Mouse (Mus musculus): Measurements from ENCODE around the gene Mthfsd. TPM values are rescaled to one million over a fixed set of nuclear protein-coding genes. Genes with fewer than 3 reads are reported as not detected.

Gene Mthfsd
- total and polyA plus RNA-seq, 3 experiments = 23.1 to 36.4 (median 30.7) TPM

DNA sequence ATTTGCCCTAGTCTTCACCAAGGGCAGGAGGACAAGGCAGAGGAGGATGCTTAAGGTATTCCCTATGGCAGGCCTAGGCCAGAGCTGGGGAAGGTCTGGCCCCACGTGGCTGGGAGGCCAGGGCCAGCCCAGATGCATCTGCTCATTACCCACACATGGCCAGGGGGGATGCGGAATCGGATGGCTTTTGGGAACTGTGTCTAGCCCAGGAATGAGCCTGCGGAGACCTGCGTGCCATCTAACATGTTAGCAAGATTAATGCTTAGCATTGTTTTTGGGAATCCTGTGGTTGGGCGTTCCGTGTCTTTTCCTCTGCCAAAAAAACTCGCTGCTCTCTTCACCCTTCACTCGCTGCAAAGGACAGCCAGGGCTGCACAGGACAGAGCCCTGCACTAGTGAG is 50.1 kb downstream of the Mthfsd start:
- DNase-seq (ENCODE audit: extremely low read depth) = no peak
- H3K4me2 ChIP-seq (ENCODE audit: insufficient read depth, low read depth, poor library complexity, severe bottlenecking) = no peak overlapping the region
- H3K9me3 ChIP-seq (replicated peaks; ENCODE audit: low read length) = no peaks in the 10 kb centered on the region
- dilution Hi-C loops (cut with MboI; ENCODE audit: extremely low pct_ligation_motif_present, extremely low pct_unique_long_range_greater_than_20kb, low sequenced_read_pairs) = no loop called here
- H3K27me3 ChIP-seq (replicated peaks) = peaks cover 85% of the 10 kb centered on the region
- H3K9ac ChIP-seq (ENCODE audit: insufficient read depth, low read depth) = no peak overlapping the region
- H3K4me3 ChIP-seq (replicated peaks in 1 of 3; ENCODE audit: low read depth in 2 of 3, low read length in 2 of 3, poor library complexity in 1 of 3) = no peak overlapping the region
- H3K79me2 ChIP-seq (replicated peaks; ENCODE audit: control insufficient read depth, extremely low read depth, insufficient read depth, poor library complexity, severe bottlenecking) = no peaks in the 10 kb centered on the region
- TF ChIP-seq MEF2A (IDR thresholded peaks at IDR 0.05; ENCODE audit: borderline replicate concordance, low read depth, low read length) = no peak
- no peak for TF ChIP-seq E2F4 (IDR thresholded peaks at IDR 0.05; ENCODE audit: insufficient replicate concordance, low read depth, low read length)
- TF ChIP-seq ELF1 (IDR thresholded peaks at IDR 0.05; ENCODE audit: low read depth, low read length) = no peak
- no peak for TF ChIP-seq TBP (conservative IDR thresholded peaks at IDR 0.05; ENCODE audit: low read depth, low read length)
- TF ChIP-seq BHLHE40 (IDR thresholded peaks at IDR 0.05; ENCODE audit: low read depth, low read length) = no peak
- TF ChIP-seq POLR2A (IDR thresholded peaks at IDR 0.05; ENCODE audit: low read depth, low read length) = no peak
- TF ChIP-seq RCOR1 (conservative IDR thresholded peaks at IDR 0.05; ENCODE audit: low read depth, low read length) = no peak
- TF ChIP-seq KAT2A (IDR thresholded peaks at IDR 0.05; ENCODE audit: insufficient replicate concordance, low read length) = no peak
- TF ChIP-seq NELFE (IDR thresholded peaks at IDR 0.05; ENCODE audit: low read depth, low read length) = no peak
- no peaks in the 10 kb centered on the region for H3K36me3 ChIP-seq (replicated peaks in 1 of 2; ENCODE audit: control insufficient read depth in 1 of 2, insufficient read depth in 1 of 2, low read length in 1 of 2)
- H3K4me1 ChIP-seq (ENCODE audit: control insufficient read depth in 1 of 2, insufficient read depth in 2 of 2) = no peaks in the 10 kb centered on the region
- H3K27ac ChIP-seq (ENCODE audit: insufficient read depth, low read depth) = no peak overlapping the region
- in situ Hi-C loops (cut with MboI; ENCODE audit: low pct_ligation_motif_present, low pct_unique_long_range_greater_than_20kb, low sequenced_read_pairs) = no loop called here

DNA sequence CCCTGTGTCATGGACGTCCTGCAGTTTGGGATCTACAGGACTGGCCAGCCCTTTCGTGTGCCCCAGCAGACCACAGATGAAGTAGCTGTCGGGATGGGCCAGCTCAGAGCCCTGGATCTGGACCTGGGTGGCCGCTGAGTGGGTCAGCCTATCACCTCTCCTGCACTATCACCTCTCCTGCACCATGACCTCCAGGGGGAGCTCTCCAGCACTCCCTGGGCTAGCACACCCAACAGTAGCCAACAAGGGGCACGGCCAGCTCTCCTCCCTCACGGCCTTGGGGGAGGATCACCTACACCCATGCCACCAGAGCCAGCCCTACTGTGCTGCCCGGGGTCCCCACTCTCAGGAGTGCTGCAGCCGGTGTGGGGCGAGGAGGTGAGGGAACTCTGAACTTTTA is 60.8 kb downstream of the Mthfsd start:
- peaks cover 58% of the 10 kb centered on the region for H3K27me3 ChIP-seq (replicated peaks)
- H3K36me3 ChIP-seq (replicated peaks in 1 of 2; ENCODE audit: control insufficient read depth in 1 of 2, insufficient read depth in 1 of 2, low read length in 1 of 2) = no peaks in the 10 kb centered on the region
- H3K9me3 ChIP-seq (replicated peaks; ENCODE audit: low read length) = peaks cover 10% of the 10 kb centered on the region
- dilution Hi-C loops (cut with MboI; ENCODE audit: extremely low pct_ligation_motif_present, extremely low pct_unique_long_range_greater_than_20kb, low sequenced_read_pairs) = no loop called here
- H3K27ac ChIP-seq (ENCODE audit: insufficient read depth, low read depth) = no peak overlapping the region
- peaks cover 0 to 3% of the 10 kb centered on the region in 2 experiments; a peak in 1 of 4 replicates for H3K4me1 ChIP-seq (ENCODE audit: control insufficient read depth in 1 of 2, insufficient read depth in 2 of 2)
- H3K4me3 ChIP-seq (replicated peaks in 1 of 3; ENCODE audit: low read depth in 2 of 3, low read length in 2 of 3, poor library complexity in 1 of 3) = no peak overlapping the region
- H3K79me2 ChIP-seq (replicated peaks; ENCODE audit: control insufficient read depth, extremely low read depth, insufficient read depth, poor library complexity, severe bottlenecking) = no peaks in the 10 kb centered on the region
- in situ Hi-C loops (cut with MboI; ENCODE audit: low pct_ligation_motif_present, low pct_unique_long_range_greater_than_20kb, low sequenced_read_pairs) = no loop called here
- no peak overlapping the region for H3K9ac ChIP-seq (ENCODE audit: insufficient read depth, low read depth)
- no peak overlapping the region for H3K4me2 ChIP-seq (ENCODE audit: insufficient read depth, low read depth, poor library complexity, severe bottlenecking)
- DNase-seq (ENCODE audit: extremely low read depth) = peak; percentile 21
- TF ChIP-seq RAD21 (IDR thresholded peaks at IDR 0.05; ENCODE audit: low read depth, low read length) = peak; percentile 4
- no peak for TF ChIP-seq ZNF384 (IDR thresholded peaks at IDR 0.05; ENCODE audit: low read depth, low read length)
- peak; percentile 37 for TF ChIP-seq SMC3 (IDR thresholded peaks at IDR 0.05; ENCODE audit: low read depth, low read length)
- peak in 1 of 2 experiments; percentile 63; a peak in 2 of 4 replicates for TF ChIP-seq CTCF (conservative IDR thresholded peaks at IDR 0.05 in 1 of 2, IDR thresholded peaks at IDR 0.05 in 1 of 2; ENCODE audit: low read depth in 2 of 2, low read length in 2 of 2)

DNA sequence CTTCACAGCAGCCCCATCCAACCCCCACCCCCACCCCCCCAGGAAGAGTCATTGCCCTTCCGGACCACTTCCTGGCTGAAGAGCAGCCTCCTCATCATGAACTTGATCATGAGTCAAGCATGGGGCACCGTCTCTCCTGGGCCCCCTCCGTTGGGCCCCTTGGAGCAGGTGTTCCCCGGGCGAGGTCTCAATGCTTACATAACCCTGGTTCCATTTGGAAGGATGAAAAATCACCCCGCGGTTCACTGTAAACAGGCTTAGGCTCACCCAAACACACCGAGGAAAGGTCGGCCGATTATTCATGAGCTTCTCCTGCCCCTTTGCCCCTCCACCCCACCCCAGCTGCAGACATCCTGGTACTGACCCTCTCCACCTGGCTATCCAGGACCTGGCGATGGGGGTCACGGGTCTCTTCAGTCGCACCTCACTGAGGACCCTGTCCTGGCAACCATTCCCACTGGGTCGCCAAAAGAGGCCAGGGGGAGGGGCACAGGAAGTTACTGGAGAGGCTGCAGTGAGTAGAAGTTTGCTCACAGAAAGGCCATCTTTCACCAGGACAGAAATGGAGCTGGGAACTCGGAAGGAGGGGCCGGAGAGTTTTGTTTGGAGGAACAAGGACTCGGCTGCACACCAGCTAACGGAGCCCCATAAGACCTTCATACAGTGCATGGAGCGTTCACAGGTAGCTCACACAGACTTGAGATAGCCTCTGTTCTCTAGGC is 64.3 kb downstream of the Mthfsd start:
- Histone ChIP-seq H3K9me3 (replicated peaks; ENCODE audit: low read length) (peaks cover 10% of the 10 kb centered on the region), H3K4me2 (ENCODE audit: insufficient read depth, low read depth, poor library complexity, severe bottlenecking) (no peak overlapping the region), H3K4me3 (replicated peaks in 1 of 3; ENCODE audit: low read depth in 2 of 3, low read length in 2 of 3, poor library complexity in 1 of 3) (no peak overlapping the region), H3K9ac (ENCODE audit: insufficient read depth, low read depth) (no peak overlapping the region), H3K79me2 (replicated peaks; ENCODE audit: control insufficient read depth, extremely low read depth, insufficient read depth, poor library complexity, severe bottlenecking) (no peaks in the 10 kb centered on the region), H3K27ac (ENCODE audit: insufficient read depth, low read depth) (no peak overlapping the region), H3K4me1 (ENCODE audit: control insufficient read depth in 1 of 2, insufficient read depth in 2 of 2) (no peaks in the 10 kb centered on the region), H3K36me3 (replicated peaks in 1 of 2; ENCODE audit: control insufficient read depth in 1 of 2, insufficient read depth in 1 of 2, low read length in 1 of 2) (no peaks in the 10 kb centered on the region), H3K27me3 (replicated peaks) (peaks cover 57% of the 10 kb centered on the region)
- dilution Hi-C loops (cut with MboI; ENCODE audit: extremely low pct_ligation_motif_present, extremely low pct_unique_long_range_greater_than_20kb, low sequenced_read_pairs) (no loop called here), in situ Hi-C loops (cut with MboI; ENCODE audit: low pct_ligation_motif_present, low pct_unique_long_range_greater_than_20kb, low sequenced_read_pairs) (no loop called here)
- no peak for TF ChIP-seq TBP (conservative IDR thresholded peaks at IDR 0.05; ENCODE audit: low read depth, low read length)
- TF ChIP-seq TCF12 (IDR thresholded peaks at IDR 0.05; ENCODE audit: low read depth, low read length) = no peak
- no peak for DNase-seq (ENCODE audit: extremely low read depth)

Other genes with a start within 250 kb of the Mthfsd start
- gene Foxf1, start 24.0 kb downstream of the Mthfsd start, total RNA-seq (2012; rRNA removed) = not detected in 2 replicates
- gene Foxf1, start 24.0 kb downstream of the Mthfsd start, total RNA-seq (2014; rRNA removed) = not detected in 2 replicates
- gene Foxf1, start 24.0 kb downstream of the Mthfsd start, polyA plus RNA-seq (2012; ENCODE audit: insufficient read length, low read depth) = not detected in 2 replicates
- gene Foxc2, start 7.8 kb upstream of the Mthfsd start, total RNA-seq (2012; rRNA removed) = not detected in 2 replicates
- not detected in 2 replicates for gene Foxc2, start 7.8 kb upstream of the Mthfsd start, total RNA-seq (2014; rRNA removed)
- gene Foxc2, start 7.8 kb upstream of the Mthfsd start, polyA plus RNA-seq (2012; ENCODE audit: insufficient read length, low read depth) = not detected in 2 replicates
- gene Foxl1, start 19.5 kb upstream of the Mthfsd start, total RNA-seq (2012; rRNA removed) = 0.04 TPM in 1 of 2 replicates, not detected in the other
- gene Foxl1, start 19.5 kb upstream of the Mthfsd start, total RNA-seq (2014; rRNA removed) = not detected in 2 replicates
- gene Foxl1, start 19.5 kb upstream of the Mthfsd start, polyA plus RNA-seq (2012; ENCODE audit: insufficient read length, low read depth) = not detected in 2 replicates